Mouse (Mus musculus) erythroid progenitor cell, adult 5-6 weeks (primary cell): ENCODE data around the gene Stxbp3. TPM values are rescaled to one million over a fixed set of nuclear protein-coding genes. Genes with fewer than 3 reads are reported as not detected.
"Not testable (repeated sequence)": the region's sequence is repeated elsewhere in the genome, so short reads cannot be mapped to it uniquely, and the experiment has no call there.

Source experiments
- ATAC-seq: replicated peaks from 2 replicates; pipeline ENCODE4 v1.8.0; 2016; ENCODE audit warnings: moderate number of reproducible peaks, mild to moderate bottlenecking, moderate TSS enrichment, inconsistent platforms; ENCODE audit not compliant: poor library complexity, low FRiP score, severe bottlenecking
- total RNA-seq, 2 experiments: library from RNA; stranded (forward) in 1 of 2; stranded (reverse) in 1 of 2; fragments of 150-400 nt in 1 of 2; fragments of 186-747, 209-891 nt in 1 of 2; gene quantifications; 2 replicates each; pipeline versions ENCODE4 v1.2.3 to v1.2.4; 2015 to 2017; ENCODE audit warnings: low replicate concordance in 2 of 2

Gene Stxbp3
- total RNA-seq, 2 experiments from 2014 or later = 49.9 to 51.2 TPM

GRCm38 (mm10) chr3:108858231-108858770 lies 18.0 kb upstream of the Stxbp3 start:
- ATAC-seq = no peak

GRCm38 (mm10) chr3:108857714-108858113 lies 17.4 kb upstream of the Stxbp3 start:
- no peak for ATAC-seq

- ATAC-seq = no peak
Observed at GRCm38 (mm10) chr3:108857124-108857470, 16.8 kb upstream of the Stxbp3 start.

GRCm38 (mm10) chr3:108856386-108857123 lies 16.2 kb upstream of the Stxbp3 start:
- no peak for ATAC-seq

- no peak for ATAC-seq
Observed at GRCm38 (mm10) chr3:108855864-108856263, 15.5 kb upstream of the Stxbp3 start.

- ATAC-seq = no peak
Observed at GRCm38 (mm10) chr3:108855371-108855770, 15.0 kb upstream of the Stxbp3 start.

GRCm38 (mm10) chr3:108853266-108853665 lies 12.9 kb upstream of the Stxbp3 start:
- no peak for ATAC-seq

- no peak for ATAC-seq
Observed at GRCm38 (mm10) chr3:108851996-108852697, 11.8 kb upstream of the Stxbp3 start.

- no peak for ATAC-seq
Observed at GRCm38 (mm10) chr3:108851554-108851953, 11.2 kb upstream of the Stxbp3 start.

- no peak for ATAC-seq
Observed at GRCm38 (mm10) chr3:108851075-108851474, 10.7 kb upstream of the Stxbp3 start.

- ATAC-seq = no peak
Observed at GRCm38 (mm10) chr3:108850506-108850905, 10.2 kb upstream of the Stxbp3 start.

- ATAC-seq = no peak
Observed at GRCm38 (mm10) chr3:108846616-108847015, 6.3 kb upstream of the Stxbp3 start.

- no peak for ATAC-seq
Observed at GRCm38 (mm10) chr3:108844521-108844920, 4.2 kb upstream of the Stxbp3 start.

GRCm38 (mm10) chr3:108844026-108844425 lies 3.7 kb upstream of the Stxbp3 start:
- no peak for ATAC-seq

GRCm38 (mm10) chr3:108840716-108841054 lies 359 bp upstream of the Stxbp3 start:
- peak; percentile 12; the same call in 1 of the 2 replicates for ATAC-seq

GRCm38 (mm10) chr3:108839647-108839999 lies 703 bp downstream of the Stxbp3 start:
- peak; percentile 3; the same call in 1 of the 2 replicates for ATAC-seq

- no peak for ATAC-seq
Observed at GRCm38 (mm10) chr3:108838980-108839379, 1.3 kb downstream of the Stxbp3 start.

GRCm38 (mm10) chr3:108836931-108837330 lies 3.4 kb downstream of the Stxbp3 start:
- no peak for ATAC-seq

- ATAC-seq = not testable (repeated sequence)
Observed at GRCm38 (mm10) chr3:108833717-108834116, 6.6 kb downstream of the Stxbp3 start.

GRCm38 (mm10) chr3:108831750-108832149 lies 8.6 kb downstream of the Stxbp3 start:
- ATAC-seq = no peak

- no peak for ATAC-seq
Observed at GRCm38 (mm10) chr3:108830493-108830892, 9.8 kb downstream of the Stxbp3 start.
